Mouse (Mus musculus): Measurements from ENCODE around the gene Spata32. TPM values are rescaled to one million over a fixed set of nuclear protein-coding genes. Genes with fewer than 3 reads are reported as not detected.

The Spata32 gene
- polyA plus RNA-seq, 1 experiment from 2014 or later, result not detected

- TF ChIP-seq CTCF (IDR thresholded peaks at IDR 0.05) (no peak), EP300 (IDR thresholded peaks at IDR 0.05) (no peak)
- Histone ChIP-seq H3K9ac (replicated peaks; ENCODE audit: low read depth) (no peak overlapping the region), H3K4me2 (replicated peaks; ENCODE audit: low read depth, low read length) (no peak overlapping the region), H3K4me1 (ENCODE audit: insufficient read depth, low read depth, low read length) (peaks cover 14% of the 10 kb centered on the region; the same call in 1 of the 2 replicates), H3K4me3 (ENCODE audit: low read depth, low read length) (no peak overlapping the region), H3K27me3 (replicated peaks; ENCODE audit: insufficient read depth, low read length) (no peaks in the 10 kb centered on the region), H3K9me3 (ENCODE audit: low read length) (no peaks in the 10 kb centered on the region), H3K36me3 (ENCODE audit: insufficient read depth, low read length) (no peaks in the 10 kb centered on the region), H3K27ac (ENCODE audit: low read length) (no peak overlapping the region)
- ATAC-seq (no peak), DNase-seq (ENCODE audit: low spot score) (no peak)
- 84% methylated on average over 20 of the region's 20 CpGs for WGBS
Measured at GRCm38 (mm10) chr11:103264427-103265005, 46.3 kb upstream of the Spata32 start.

- Histone ChIP-seq H3K4me2 (replicated peaks; ENCODE audit: low read depth, low read length) (no peak overlapping the region), H3K27ac (ENCODE audit: low read length) (0 out of 2 replicates have a peak overlapping the region, but pooled peaks have one; percentile 9), H3K4me1 (ENCODE audit: insufficient read depth, low read depth, low read length) (peaks cover 14% of the 10 kb centered on the region; the same call in 1 of the 2 replicates), H3K9me3 (ENCODE audit: low read length) (no peaks in the 10 kb centered on the region), H3K36me3 (ENCODE audit: insufficient read depth, low read length) (no peaks in the 10 kb centered on the region), H3K4me3 (ENCODE audit: low read depth, low read length) (no peak overlapping the region), H3K27me3 (replicated peaks; ENCODE audit: insufficient read depth, low read length) (no peaks in the 10 kb centered on the region), H3K9ac (replicated peaks; ENCODE audit: low read depth) (no peak overlapping the region)
- 51% methylated on average over 10 of the region's 10 CpGs for WGBS
- ATAC-seq (no peak), DNase-seq (ENCODE audit: low spot score) (no peak)
- TF ChIP-seq EP300 (IDR thresholded peaks at IDR 0.05) (no peak), CTCF (IDR thresholded peaks at IDR 0.05) (no peak)
Measured at GRCm38 (mm10) chr11:103263551-103263950, 45.3 kb upstream of the Spata32 start.

- peak overlapping the region; percentile 49; the same call in 1 of the 2 replicates for H3K27ac ChIP-seq (ENCODE audit: low read length)
Measured at GRCm38 (mm10) chr11:103262412-103263267, 44.4 kb upstream of the Spata32 start.

GRCm38 (mm10) chr11:103261671-103262411 is 43.6 kb upstream of the Spata32 start:
- H3K4me2 ChIP-seq (replicated peaks; ENCODE audit: low read depth, low read length), result peak overlapping the region; percentile 32
- no peak for DNase-seq (ENCODE audit: low spot score)
- peak overlapping the region; percentile 1; the same call in 1 of the 2 replicates for H3K27ac ChIP-seq (ENCODE audit: low read length)
- no peaks in the 10 kb centered on the region for H3K27me3 ChIP-seq (replicated peaks; ENCODE audit: insufficient read depth, low read length)
- no peak overlapping the region for H3K9ac ChIP-seq (replicated peaks; ENCODE audit: low read depth)
- no peak for ATAC-seq
- TF ChIP-seq EP300 (IDR thresholded peaks at IDR 0.05) (no peak), CTCF (IDR thresholded peaks at IDR 0.05) (no peak)
- H3K9me3 ChIP-seq (ENCODE audit: low read length), result no peaks in the 10 kb centered on the region
- H3K36me3 ChIP-seq (ENCODE audit: insufficient read depth, low read length), result no peaks in the 10 kb centered on the region
- 81% methylated on average over 7 of the region's 7 CpGs for WGBS
- H3K4me1 ChIP-seq (ENCODE audit: insufficient read depth, low read depth, low read length), result peaks cover 10% of the 10 kb centered on the region; the same call in 1 of the 2 replicates
- no peak overlapping the region for H3K4me3 ChIP-seq (ENCODE audit: low read depth, low read length)

More at GRCm38 (mm10) chr11:103262412-103263267, 44.4 kb upstream of the Spata32 start:
- no peak for TF ChIP-seq EP300 (IDR thresholded peaks at IDR 0.05)
- TF ChIP-seq CTCF (IDR thresholded peaks at IDR 0.05), result no peak
- Histone ChIP-seq H3K36me3 (ENCODE audit: insufficient read depth, low read length) (no peaks in the 10 kb centered on the region), H3K4me1 (ENCODE audit: insufficient read depth, low read depth, low read length) (peaks cover 10% of the 10 kb centered on the region; the same call in 1 of the 2 replicates), H3K4me2 (replicated peaks; ENCODE audit: low read depth, low read length) (peak overlapping the region; percentile 32), H3K4me3 (ENCODE audit: low read depth, low read length) (no peak overlapping the region), H3K9ac (replicated peaks; ENCODE audit: low read depth) (no peak overlapping the region), H3K27me3 (replicated peaks; ENCODE audit: insufficient read depth, low read length) (no peaks in the 10 kb centered on the region), H3K9me3 (ENCODE audit: low read length) (no peaks in the 10 kb centered on the region)
- DNase-seq (ENCODE audit: low spot score) (peak; percentile 60), ATAC-seq (no peak)
- WGBS, result 49% methylated on average over 20 of the region's 20 CpGs

- WGBS, result 74% methylated on average over 12 of the region's 12 CpGs
- no peak overlapping the region for H3K4me2 ChIP-seq (replicated peaks; ENCODE audit: low read depth, low read length)
- DNase-seq (ENCODE audit: low spot score), result no peak
- H3K27me3 ChIP-seq (replicated peaks; ENCODE audit: insufficient read depth, low read length), result no peaks in the 10 kb centered on the region
- H3K9me3 ChIP-seq (ENCODE audit: low read length), result no peaks in the 10 kb centered on the region
- peaks cover 10% of the 10 kb centered on the region; the same call in 1 of the 2 replicates for H3K4me1 ChIP-seq (ENCODE audit: insufficient read depth, low read depth, low read length)
- H3K36me3 ChIP-seq (ENCODE audit: insufficient read depth, low read length), result no peaks in the 10 kb centered on the region
- no peak overlapping the region for H3K4me3 ChIP-seq (ENCODE audit: low read depth, low read length)
- H3K9ac ChIP-seq (replicated peaks; ENCODE audit: low read depth), result no peak overlapping the region
- no peak for ATAC-seq
- TF ChIP-seq EP300 (IDR thresholded peaks at IDR 0.05) (no peak), CTCF (IDR thresholded peaks at IDR 0.05) (no peak)
- H3K27ac ChIP-seq (ENCODE audit: low read length), result 0 out of 2 replicates have a peak overlapping the region, but pooled peaks have one; percentile 20
Measured at GRCm38 (mm10) chr11:103260515-103261192, 42.4 kb upstream of the Spata32 start.

Measured in lung, postnatal 0 days (tissue).